ENCODE assay signal across 9 mouse cellular contexts in genomic region chr12:99669976-99670761, GRCm38 (mm10).
A peak's percentile ranks its signal among the peaks of the same experiment; 100 is the strongest.
DNase-seq lines count a peak whose midpoint lies in the region; ATAC-seq and TF ChIP-seq lines count a peak whose summit lies in the region.
"Had no signal": no experiment of that assay in that cellular context is flagged by ENCODE, and none has a peak within 500 bp of the region (broad histone marks: within the 10 kb centered on the region; RNA-seq: fewer than 3 reads in every experiment).

No protein-coding gene starts in this region.

- intact Hi-C loops in heart, postnatal 25 days (cut with DNase I) = loop anchor here (5.0 kb wide), 1 partner anchor 52 kb away; no protein-coding TSS in a partner anchor
- intact Hi-C loops in left cerebral cortex, postnatal 4 days (cut with DNase I) = no loop called here

- 0 out of 2 replicates have a peak overlapping the region, but pooled peaks have one; percentile 1 for H3K9ac ChIP-seq in embryonic facial prominence, embryonic 14.5 days (ENCODE audit: low read depth, low read length)
- no peak overlapping the region for H3K9ac ChIP-seq in hindbrain, postnatal 0 days (replicated peaks; ENCODE audit: low read length)
- no peak overlapping the region for H3K9ac ChIP-seq in neural tube, embryonic 15.5 days (replicated peaks)
- H3K9ac ChIP-seq: liver, embryonic 13.5 days had no signal

- no peaks in the 10 kb centered on the region for H3K4me1 ChIP-seq in G1E (ENCODE audit: insufficient read depth, low read depth, low read length)
- peaks cover 5% of the 10 kb centered on the region; the same call in 1 of the 2 replicates for H3K4me1 ChIP-seq in embryonic facial prominence, embryonic 14.5 days (ENCODE audit: control insufficient read depth, insufficient read depth, low read length)
- H3K4me1 ChIP-seq in hindbrain, postnatal 0 days (ENCODE audit: insufficient read depth, low read length) = peaks cover 8% of the 10 kb centered on the region
- peaks cover 21% of the 10 kb centered on the region for H3K4me1 ChIP-seq in neural tube, embryonic 15.5 days
- H3K4me1 ChIP-seq: liver, embryonic 13.5 days had no signal

- ATAC-seq in G1E (ENCODE audit: extremely low read depth, insufficient number of reproducible peaks, low FRiP score, poor library complexity, severe bottlenecking) = no peak
- ATAC-seq in embryonic facial prominence, embryonic 14.5 days (ENCODE audit: low read depth) = peak; percentile 50
- ATAC-seq in hindbrain, postnatal 0 days = peak; percentile 24
- peak; percentile 45 for ATAC-seq in neural tube, embryonic 15.5 days (ENCODE audit: low FRiP score)

- peak overlapping the region; percentile 38 for H3K4me2 ChIP-seq in embryonic facial prominence, embryonic 14.5 days (ENCODE audit: low read depth, low read length)
- peak overlapping the region; percentile 29 for H3K4me2 ChIP-seq in hindbrain, postnatal 0 days (ENCODE audit: low read depth, low read length)
- peak overlapping the region; percentile 41 for H3K4me2 ChIP-seq in neural tube, embryonic 15.5 days
- H3K4me2 ChIP-seq: liver, embryonic 13.5 days had no signal

- H3K4me3 ChIP-seq in G1E (ENCODE audit: low read depth, low read length) = no peak overlapping the region
- 0 out of 2 replicates have a peak overlapping the region, but pooled peaks have one; percentile 1 for H3K4me3 ChIP-seq in embryonic facial prominence, embryonic 14.5 days (ENCODE audit: low read depth, low read length)
- H3K4me3 ChIP-seq in hindbrain, postnatal 0 days (ENCODE audit: low read length) = no peak overlapping the region
- H3K4me3 ChIP-seq in neural tube, embryonic 15.5 days (replicated peaks) = no peak overlapping the region
- H3K4me3 ChIP-seq: liver, embryonic 13.5 days had no signal

- peak overlapping the region; percentile 52 for H3K27ac ChIP-seq in embryonic facial prominence, embryonic 14.5 days (replicated peaks; ENCODE audit: low read depth, low read length)
- no peak overlapping the region; the same call in 1 of the 2 replicates for H3K27ac ChIP-seq in hindbrain, postnatal 0 days
- H3K27ac ChIP-seq in neural tube, embryonic 15.5 days (replicated peaks) = no peak overlapping the region
- H3K27ac ChIP-seq: liver, embryonic 13.5 days had no signal

- no peaks in the 10 kb centered on the region; the same call in 1 of the 2 replicates for H3K27me3 ChIP-seq in G1E (ENCODE audit: insufficient read depth, low read length)
- no peaks in the 10 kb centered on the region for H3K27me3 ChIP-seq in embryonic facial prominence, embryonic 14.5 days (replicated peaks; ENCODE audit: control insufficient read depth, insufficient read depth, low read length)
- no peaks in the 10 kb centered on the region for H3K27me3 ChIP-seq in hindbrain, postnatal 0 days (ENCODE audit: insufficient read depth, low read length)
- H3K27me3 ChIP-seq in neural tube, embryonic 15.5 days (replicated peaks) = no peaks in the 10 kb centered on the region
- H3K27me3 ChIP-seq: liver, embryonic 13.5 days had no signal

- WGBS in embryonic facial prominence, embryonic 14.5 days = 54% methylated on average over 26 of the region's 26 CpGs
- 58% methylated on average over 26 of the region's 26 CpGs for WGBS in hindbrain, postnatal 0 days
- WGBS in neural tube, embryonic 15.5 days = 66% methylated on average over 26 of the region's 26 CpGs

- DNase-seq in heart, adult 8-10 months (ENCODE audit: low spot score) = peak; percentile 60
- no peak for DNase-seq in heart, postnatal 25 days (ENCODE audit: low spot score)
- DNase-seq in G1E (ENCODE audit: low spot score) = no peak
- DNase-seq in embryonic facial prominence, embryonic 14.5 days (ENCODE audit: low spot score) = peak; percentile 79
- peak; percentile 31 for DNase-seq in hindbrain, postnatal 0 days (ENCODE audit: low spot score)
- no peak for DNase-seq in B cell, adult 2 months
- no peak for DNase-seq in left cerebral cortex, postnatal 4 days
- DNase-seq: liver, embryonic 13.5 days had no signal

- no peaks in the 10 kb centered on the region for H3K36me3 ChIP-seq in G1E (replicated peaks)
- no peaks in the 10 kb centered on the region for H3K36me3 ChIP-seq in embryonic facial prominence, embryonic 14.5 days (ENCODE audit: control insufficient read depth, insufficient read depth, low read length)
- no peaks in the 10 kb centered on the region for H3K36me3 ChIP-seq in hindbrain, postnatal 0 days (ENCODE audit: insufficient read depth, low read length)
- no peaks in the 10 kb centered on the region for H3K36me3 ChIP-seq in neural tube, embryonic 15.5 days
- H3K36me3 ChIP-seq: liver, embryonic 13.5 days had no signal

- TF ChIP-seq CTCF in G1E (IDR thresholded peaks at IDR 0.05; ENCODE audit: low read depth, low read length) = 0 out of 2 replicates have a peak, but pooled peaks have one; percentile 3
- no peak for TF ChIP-seq CTCF in hindbrain, postnatal 0 days (IDR thresholded peaks at IDR 0.05; ENCODE audit: low read depth)

- peaks cover 6% of the 10 kb centered on the region for H3K9me3 ChIP-seq in G1E (replicated peaks)
- H3K9me3 ChIP-seq in embryonic facial prominence, embryonic 14.5 days (ENCODE audit: control insufficient read depth, low read length) = no peaks in the 10 kb centered on the region
- no peaks in the 10 kb centered on the region for H3K9me3 ChIP-seq in hindbrain, postnatal 0 days (ENCODE audit: low read length)
- no peaks in the 10 kb centered on the region for H3K9me3 ChIP-seq in neural tube, embryonic 15.5 days (replicated peaks)
- H3K9me3 ChIP-seq: liver, embryonic 13.5 days had no signal

Comparison
In these comparisons a context has a peak if more than half of its experiments do, and no peak if none do; other contexts are left out.
1. DNase-seq: peak in heart, adult 8-10 months (single experiment), embryonic facial prominence, embryonic 14.5 days (single experiment) and hindbrain, postnatal 0 days (single experiment); none in heart, postnatal 25 days (single experiment), G1E (single experiment), B cell, adult 2 months (0 of 2) and left cerebral cortex, postnatal 4 days (single experiment).
2. Peak in every context shown above with its lines, with median percentiles within 50 percentile points of each other: H3K4me2 ChIP-seq.